Mouse (Mus musculus) adrenal gland, postnatal 4 days (tissue): ENCODE data around the gene Spdye4b. TPM values are rescaled to one million over a fixed set of nuclear protein-coding genes. Genes with fewer than 3 reads are reported as not detected.
A peak's percentile ranks its signal among the peaks of the same experiment; 100 is the strongest.

Source experiments
- DNase-seq, 2 experiments: peaks; one replicate each; pipeline ENCODE4 v3.0.0; 2021 to 2022; ENCODE audit warnings: low spot score in 2 of 2, mixed read lengths in 2 of 2
- microRNA-seq: library from miRNA; unstranded; fragments of <30 nt; microRNA quantifications from one replicate; pipeline ENCODE4 v1.2.0, GENCODE M21; 2021
- total RNA-seq, 2 experiments: library from RNA; stranded (reverse); gene quantifications; 2 replicates each; pipeline ENCODE4 v1.2.3; 2021

The Spdye4b gene
- total RNA-seq, 2 experiments from 2014 or later, result not detected

GRCm38 (mm10) chr5:143213832-143214231, 33.0 kb downstream of the Spdye4b start:
- DNase-seq, result no peak

GRCm38 (mm10) chr5:143220996-143221395, 40.2 kb downstream of the Spdye4b start:
- no peak for DNase-seq

DNA sequence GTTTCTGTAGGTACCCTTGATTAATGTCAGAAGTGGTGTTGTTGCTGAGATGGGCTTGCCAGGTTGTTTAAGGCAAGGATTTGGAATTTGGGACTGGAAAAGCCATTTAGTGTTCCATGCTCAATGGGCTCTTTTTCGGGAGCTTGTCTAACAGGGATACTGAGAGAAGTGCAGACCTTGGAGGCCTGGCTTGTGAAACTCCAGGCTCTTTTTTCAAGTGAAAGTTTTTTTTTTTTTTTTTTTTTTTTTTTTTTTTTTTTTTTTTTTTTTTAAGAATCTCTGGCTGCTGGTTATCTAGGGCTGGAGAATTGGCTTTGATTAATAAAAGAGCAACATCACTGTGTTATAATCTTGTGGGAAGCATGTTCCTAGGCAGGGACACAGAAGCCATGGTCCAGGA, 41.5 kb downstream of the Spdye4b start:
- DNase-seq, result no peak

- DNase-seq, result no peak
Observed at GRCm38 (mm10) chr5:143226790-143227189, 46.0 kb downstream of the Spdye4b start, which contains the start of gene Spdye4a. TSS of gene Spdye4a (minus strand) at chr5:143226890.

DNA sequence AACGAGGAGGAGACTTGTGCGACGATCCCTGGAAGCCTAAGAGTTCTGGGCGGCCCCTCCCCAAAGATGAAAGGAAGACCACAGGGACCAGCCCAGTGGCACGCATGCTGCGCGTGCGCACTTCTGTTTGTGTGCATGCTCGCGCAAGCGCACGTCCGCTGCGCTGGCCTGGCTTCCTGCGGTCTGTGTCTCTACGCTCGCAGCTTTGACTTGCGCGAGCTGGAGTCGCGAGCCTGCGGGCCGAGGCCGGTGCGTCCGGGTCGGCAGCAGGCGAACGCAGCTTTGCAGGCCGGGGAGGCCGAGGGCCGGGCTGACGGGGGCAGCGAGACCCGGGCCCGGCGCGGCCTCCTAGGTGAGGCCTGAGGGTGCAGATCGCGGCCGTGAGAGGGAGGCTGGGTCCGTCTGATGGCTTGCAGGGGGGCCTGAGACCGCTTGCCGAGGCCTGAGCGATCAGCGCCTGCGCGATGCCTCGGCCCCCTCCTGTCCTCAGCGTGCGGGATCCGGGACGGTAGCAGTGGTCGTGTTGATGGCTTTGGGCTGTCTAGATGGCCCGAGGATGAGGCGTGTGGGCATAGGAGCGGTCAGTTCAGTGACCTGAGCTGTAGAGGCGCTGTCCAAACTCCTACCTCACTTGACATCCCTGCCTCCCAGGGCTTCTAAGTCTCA, 54.3 kb downstream of the Spdye4b start, which contains the start of gene Zfp12:
Gene Zfp12, plus strand, starts transcription at position 136 of the 666 bp plus-strand sequence.
- DNase-seq, result peak; percentile 69 to 86

GRCm38 (mm10) chr5:143236036-143236435, 55.2 kb downstream of the Spdye4b start:
- DNase-seq, result no peak

GRCm38 (mm10) chr5:143244926-143245325, 64.1 kb downstream of the Spdye4b start:
- DNase-seq, result no peak

GRCm38 (mm10) chr5:143252039-143252438, 71.2 kb downstream of the Spdye4b start:
- DNase-seq, result no peak

- DNase-seq, result no peak
Observed at GRCm38 (mm10) chr5:143252791-143253185, 72.0 kb downstream of the Spdye4b start.

- DNase-seq, result no peak
Observed at GRCm38 (mm10) chr5:143253186-143253880, 72.5 kb downstream of the Spdye4b start.

GRCm38 (mm10) chr5:143253881-143254486, 73.2 kb downstream of the Spdye4b start:
- DNase-seq, result no peak

Small RNAs within 50 kb of the gene (microRNA-seq; reads per million reads assigned to microRNA genes)
- gene Gm44405, result not detected

Other genes with a start within 250 kb of the Spdye4b start
- 100 to 1,000 TPM; 122 to 151 TPM for gene Fscn1, start 220.7 kb upstream of the Spdye4b start, total RNA-seq
- gene Rnf216, start 68.0 kb upstream of the Spdye4b start, total RNA-seq, result 10 to 100 TPM; 59.9 to 60.5 TPM
- under 1 TPM; 0.11 to 0.17 TPM for gene Olfr718-ps1, start 33.4 kb upstream of the Spdye4b start, total RNA-seq
- 10 to 100 TPM; 24.0 to 27.5 TPM for gene Rbak, start 242 bp upstream of the Spdye4b start, total RNA-seq
- not detected for gene Spdye4a, start 45.9 kb downstream of the Spdye4b start, total RNA-seq
- 10 to 100 TPM; 24.8 to 29.1 TPM for gene Zfp12, start 54.1 kb downstream of the Spdye4b start, total RNA-seq
- 10 to 100 TPM; 12.3 to 14.1 TPM for gene Zfp316, start 89.0 kb downstream of the Spdye4b start, total RNA-seq
- 1 to 10 TPM; 1.1 to 1.5 TPM for gene Zfp853, start 112.6 kb downstream of the Spdye4b start, total RNA-seq
- 10 to 100 TPM; 29.5 to 30.9 TPM for gene E130309D02Rik, start 134.3 kb downstream of the Spdye4b start, total RNA-seq
- gene Zdhhc4, start 148.2 kb downstream of the Spdye4b start, total RNA-seq, result 10 to 100 TPM; 64.3 to 72.7 TPM
- gene Grid2ip, start 176.3 kb downstream of the Spdye4b start, total RNA-seq, result 1 to 10 TPM; 1.2 TPM
- 100 to 1,000 TPM; 129 to 136 TPM for gene Kdelr2, start 222.8 kb downstream of the Spdye4b start, total RNA-seq